Mouse (Mus musculus): Measurements from ENCODE around the gene Ppm1g. TPM values are rescaled to one million over a fixed set of nuclear protein-coding genes. Genes with fewer than 3 reads are reported as not detected.
A peak's percentile ranks its signal among the peaks of the same experiment; 100 is the strongest.

The Ppm1g gene
- polyA plus RNA-seq, 1 experiment, result 84.1 TPM

DNA sequence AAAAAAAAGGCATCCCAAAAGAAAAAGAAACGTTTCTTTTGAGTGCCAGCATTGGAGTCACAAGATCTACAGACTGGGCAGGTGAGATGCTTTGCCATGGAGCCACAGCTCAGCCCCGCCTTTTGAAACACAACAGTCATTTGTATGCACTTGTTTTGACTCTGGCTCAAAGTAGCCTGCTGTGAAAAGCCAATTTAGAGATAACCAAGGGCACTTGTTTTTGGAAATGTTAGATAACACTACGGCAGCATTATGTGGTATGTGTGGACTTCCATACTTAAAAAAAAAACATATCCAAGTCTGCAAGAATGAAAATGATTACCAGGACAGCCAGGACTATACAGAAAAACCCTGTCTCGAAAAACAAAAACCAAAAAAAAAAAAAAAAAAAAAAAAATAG, 36.8 kb downstream of the Ppm1g start:
- no peak overlapping the region for H3K4me3 ChIP-seq (replicated peaks; ENCODE audit: insufficient read depth, low read depth, low read length)

GRCm38 (mm10) chr5:31181183-31181770, 39.2 kb downstream of the Ppm1g start:
- H3K27ac ChIP-seq (ENCODE audit: insufficient read depth, low read length), result no peak overlapping the region

More for the DNA sequence above, 36.8 kb downstream of the Ppm1g start:
- Histone ChIP-seq H3K27ac (ENCODE audit: insufficient read depth, low read length) (no peak overlapping the region), H3K27me3 (ENCODE audit: control insufficient read depth, insufficient read depth, low read length) (no peaks in the 10 kb centered on the region), H3K4me1 (ENCODE audit: control insufficient read depth, insufficient read depth, low read length) (no peaks in the 10 kb centered on the region)
- WGBS, result 57% methylated on average over 4 of the region's 4 CpGs
- TF ChIP-seq POLR2A (IDR thresholded peaks at IDR 0.05; ENCODE audit: borderline replicate concordance, insufficient read depth, low read length) (no peak), CTCF (IDR thresholded peaks at IDR 0.05; ENCODE audit: borderline replicate concordance, insufficient read depth, low read depth, low read length) (no peak)
- DNase-seq, result no peak

DNA sequence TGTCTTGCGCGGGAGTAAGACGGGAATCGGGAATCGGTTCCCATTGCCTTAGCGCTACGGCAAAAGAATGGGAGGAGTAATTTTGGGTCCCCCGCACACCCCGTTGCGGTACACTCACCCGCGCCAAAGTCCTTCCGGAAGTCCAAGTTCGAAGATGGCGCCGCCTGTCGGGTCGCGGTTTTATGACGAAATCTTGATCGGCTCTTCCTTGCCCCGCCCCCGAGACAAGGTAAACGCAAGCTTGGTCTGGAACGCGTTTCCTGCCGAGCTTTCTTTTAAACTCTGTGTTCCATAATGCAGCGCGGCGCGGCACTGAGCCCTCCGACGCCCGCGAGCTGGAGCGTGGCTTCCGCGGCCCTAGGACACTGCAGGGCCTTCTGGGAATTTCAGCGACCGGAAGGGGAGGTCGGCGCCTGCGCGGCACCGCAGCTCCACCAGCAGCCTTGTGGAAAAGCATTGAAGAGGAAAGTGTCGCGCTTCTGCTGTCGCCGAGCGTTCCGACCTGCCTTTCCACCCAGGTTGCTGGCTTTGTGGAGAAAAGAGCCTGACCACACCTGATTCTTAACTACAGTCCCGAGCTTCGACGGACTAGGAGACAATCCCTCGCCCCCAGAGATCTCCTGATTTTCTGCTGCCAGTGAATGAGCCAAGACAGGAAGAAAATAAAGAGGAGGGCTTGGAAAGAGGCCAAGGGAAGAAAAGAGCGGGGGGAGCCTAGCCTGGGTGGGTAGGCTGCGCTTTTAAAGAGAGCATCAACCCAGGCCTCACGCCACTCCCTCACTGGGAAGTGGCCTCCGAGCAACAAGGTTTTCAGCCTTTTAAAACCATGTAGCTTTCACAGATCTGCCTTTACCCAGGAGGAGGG, 40.5 kb downstream of the Ppm1g start, which contains the start of the genes Gm29609 and Gtf3c2:
TSS of gene Gm29609 (minus strand) at position 146 of the 865 bp plus-strand sequence.
TSS of gene Gtf3c2 (minus strand) at position 379 of the 865 bp plus-strand sequence.
- Histone ChIP-seq H3K27ac (ENCODE audit: insufficient read depth, low read length) (peak within 1 kb of the TSS; percentile 84), H3K27me3 (ENCODE audit: control insufficient read depth, insufficient read depth, low read length) (no peaks in the 10 kb centered on the region), H3K4me1 (ENCODE audit: control insufficient read depth, insufficient read depth, low read length) (no peaks in the 10 kb centered on the region), H3K4me3 (replicated peaks; ENCODE audit: insufficient read depth, low read depth, low read length) (peak within 1 kb of the TSS; percentile 77)
- peak; percentile 96 to 98 for DNase-seq
- TF ChIP-seq POLR2A (IDR thresholded peaks at IDR 0.05; ENCODE audit: borderline replicate concordance, insufficient read depth, low read length) (peak; percentile 90), CTCF (IDR thresholded peaks at IDR 0.05; ENCODE audit: borderline replicate concordance, insufficient read depth, low read depth, low read length) (no peak)
- under 1% methylated on average over 59 of the region's 59 CpGs for WGBS

More at GRCm38 (mm10) chr5:31181183-31181770, 39.2 kb downstream of the Ppm1g start:
- H3K4me3 ChIP-seq (replicated peaks; ENCODE audit: insufficient read depth, low read depth, low read length), result no peak overlapping the region
- no peaks in the 10 kb centered on the region for H3K27me3 ChIP-seq (ENCODE audit: control insufficient read depth, insufficient read depth, low read length)
- DNase-seq, result no peak
- 92% methylated on average over 9 of the region's 9 CpGs for WGBS
- TF ChIP-seq CTCF (IDR thresholded peaks at IDR 0.05; ENCODE audit: borderline replicate concordance, insufficient read depth, low read depth, low read length) (no peak), POLR2A (IDR thresholded peaks at IDR 0.05; ENCODE audit: borderline replicate concordance, insufficient read depth, low read length) (no peak)
- H3K4me1 ChIP-seq (ENCODE audit: control insufficient read depth, insufficient read depth, low read length), result no peaks in the 10 kb centered on the region

DNA sequence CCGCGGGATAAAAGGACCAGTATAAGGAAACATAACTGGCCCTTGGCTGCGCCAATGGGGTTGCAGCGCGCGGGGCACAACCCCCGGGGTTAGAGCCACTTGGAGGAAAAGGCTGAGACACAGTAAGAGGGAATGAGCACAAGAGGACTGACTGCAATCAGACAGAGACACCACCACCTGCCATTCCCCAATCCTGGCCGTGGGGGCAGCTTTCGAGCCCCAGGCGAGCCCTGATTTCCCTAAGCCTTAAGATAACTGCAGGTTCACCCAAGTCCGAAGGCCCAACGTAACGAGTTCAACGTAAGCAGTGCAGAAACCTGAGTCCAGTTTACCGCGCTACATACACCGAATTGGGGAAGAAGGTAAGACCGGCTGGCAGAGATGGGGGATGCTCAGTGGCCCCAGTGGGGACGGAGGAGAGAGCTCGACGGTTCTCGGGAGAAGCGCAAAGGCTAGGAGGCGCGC, 41.2 kb downstream of the Ppm1g start:
- TF ChIP-seq CTCF (IDR thresholded peaks at IDR 0.05; ENCODE audit: borderline replicate concordance, insufficient read depth, low read depth, low read length) (no peak), POLR2A (IDR thresholded peaks at IDR 0.05; ENCODE audit: borderline replicate concordance, insufficient read depth, low read length) (no peak)
- peak overlapping the region; percentile 84; the same call in 1 of the 2 replicates for H3K27ac ChIP-seq (ENCODE audit: insufficient read depth, low read length)
- H3K4me3 ChIP-seq (replicated peaks; ENCODE audit: insufficient read depth, low read depth, low read length), result peak overlapping the region; percentile 77
- no peak for DNase-seq
- H3K27me3 ChIP-seq (ENCODE audit: control insufficient read depth, insufficient read depth, low read length), result no peaks in the 10 kb centered on the region
- H3K4me1 ChIP-seq (ENCODE audit: control insufficient read depth, insufficient read depth, low read length), result no peaks in the 10 kb centered on the region
- WGBS, result under 1% methylated on average over 25 of the region's 25 CpGs

- WGBS, result 94% methylated on average over 4 of the region's 4 CpGs
- Histone ChIP-seq H3K27me3 (ENCODE audit: control insufficient read depth, insufficient read depth, low read length) (no peaks in the 10 kb centered on the region), H3K27ac (ENCODE audit: insufficient read depth, low read length) (no peak overlapping the region), H3K4me3 (replicated peaks; ENCODE audit: insufficient read depth, low read depth, low read length) (no peak overlapping the region), H3K4me1 (ENCODE audit: control insufficient read depth, insufficient read depth, low read length) (no peaks in the 10 kb centered on the region)
- TF ChIP-seq POLR2A (IDR thresholded peaks at IDR 0.05; ENCODE audit: borderline replicate concordance, insufficient read depth, low read length) (no peak), CTCF (IDR thresholded peaks at IDR 0.05; ENCODE audit: borderline replicate concordance, insufficient read depth, low read depth, low read length) (no peak)
- DNase-seq, result no peak
Measured at GRCm38 (mm10) chr5:31168630-31169029, 51.9 kb downstream of the Ppm1g start.

- Histone ChIP-seq H3K4me1 (ENCODE audit: control insufficient read depth, insufficient read depth, low read length) (no peaks in the 10 kb centered on the region), H3K27me3 (ENCODE audit: control insufficient read depth, insufficient read depth, low read length) (no peaks in the 10 kb centered on the region), H3K27ac (ENCODE audit: insufficient read depth, low read length) (no peak overlapping the region), H3K4me3 (replicated peaks; ENCODE audit: insufficient read depth, low read depth, low read length) (no peak overlapping the region)
- TF ChIP-seq CTCF (IDR thresholded peaks at IDR 0.05; ENCODE audit: borderline replicate concordance, insufficient read depth, low read depth, low read length), result no peak
- no peak for TF ChIP-seq POLR2A (IDR thresholded peaks at IDR 0.05; ENCODE audit: borderline replicate concordance, insufficient read depth, low read length)
- 90% methylated on average over 1 of the region's 1 CpGs for WGBS
- DNase-seq, result no peak
Measured at GRCm38 (mm10) chr5:31164878-31165277, 55.6 kb downstream of the Ppm1g start.

GRCm38 (mm10) chr5:31162462-31162861, 58.0 kb downstream of the Ppm1g start:
- no peak for DNase-seq
- Histone ChIP-seq H3K27ac (ENCODE audit: insufficient read depth, low read length) (no peak overlapping the region), H3K4me3 (replicated peaks; ENCODE audit: insufficient read depth, low read depth, low read length) (no peak overlapping the region), H3K4me1 (ENCODE audit: control insufficient read depth, insufficient read depth, low read length) (no peaks in the 10 kb centered on the region), H3K27me3 (ENCODE audit: control insufficient read depth, insufficient read depth, low read length) (no peaks in the 10 kb centered on the region)
- TF ChIP-seq POLR2A (IDR thresholded peaks at IDR 0.05; ENCODE audit: borderline replicate concordance, insufficient read depth, low read length) (no peak), CTCF (IDR thresholded peaks at IDR 0.05; ENCODE audit: borderline replicate concordance, insufficient read depth, low read depth, low read length) (no peak)
